ENCODE assay signal across 14 mouse cellular contexts in the genomic region with DNA sequence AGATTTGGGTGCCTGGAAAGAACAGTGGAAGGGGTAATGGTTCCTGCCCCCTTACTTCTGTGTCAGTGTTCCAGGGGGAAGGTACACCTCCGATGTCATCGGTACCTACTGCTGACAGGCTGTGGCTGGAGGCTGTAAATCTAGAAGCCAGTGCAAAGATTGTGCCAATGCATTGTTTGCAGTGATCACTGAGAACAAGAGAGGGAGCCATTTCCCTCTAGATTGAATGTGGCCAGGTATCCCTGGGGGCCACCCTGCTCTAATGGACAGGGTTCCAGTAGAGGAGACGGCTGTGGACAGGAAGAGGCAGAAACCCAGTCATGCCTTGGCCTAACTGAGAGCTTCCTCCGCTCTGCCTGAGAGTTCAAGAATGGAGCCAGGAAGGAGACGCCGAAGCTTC. TPM values are rescaled to one million over a fixed set of nuclear protein-coding genes. Genes with fewer than 3 reads are reported as not detected.
DNase-seq lines count a peak whose midpoint lies in the region; ATAC-seq and TF ChIP-seq lines count a peak whose summit lies in the region.
"Had no signal": no experiment of that assay in that cellular context is flagged by ENCODE, and none has a peak within 500 bp of the region (broad histone marks: within the 10 kb centered on the region; RNA-seq: fewer than 3 reads in every experiment).

No protein-coding gene starts in this region.

- intact Hi-C loops in heart, postnatal 10 days (cut with DNase I): no loop called here
- intact Hi-C loops in left cerebral cortex, postnatal 10 days (cut with DNase I): no loop called here

- no peaks in the 10 kb centered on the region for H3K36me3 ChIP-seq in heart, embryonic 10.5 days
- H3K36me3 ChIP-seq in lung, postnatal 0 days (ENCODE audit: insufficient read depth, low read length): no peaks in the 10 kb centered on the region
- H3K36me3 ChIP-seq: embryonic facial prominence, embryonic 15.5 days; liver, embryonic 13.5 days; stomach, embryonic 15.5 days had no signal

- no peak overlapping the region for H3K4me3 ChIP-seq in cerebellum, adult 2 months (replicated peaks; ENCODE audit: insufficient read depth, low read depth, low read length)
- H3K4me3 ChIP-seq in heart, embryonic 10.5 days: no peak overlapping the region
- H3K4me3 ChIP-seq in lung, postnatal 0 days (ENCODE audit: low read depth, low read length): no peak overlapping the region
- H3K4me3 ChIP-seq: embryonic facial prominence, embryonic 15.5 days; liver, embryonic 13.5 days; stomach, embryonic 15.5 days had no signal

- no peak for TF ChIP-seq POLR2A in cerebellum, adult 2 months (IDR thresholded peaks at IDR 0.05; ENCODE audit: borderline replicate concordance, insufficient read depth, low read length)

- ATAC-seq in lung, postnatal 0 days: no peak

- WGBS in cerebellum, adult 2 months: 52% methylated on average over 6 of the region's 6 CpGs
- 61% methylated on average over 6 of the region's 6 CpGs for WGBS in heart, embryonic 10.5 days
- WGBS in lung, postnatal 0 days: 60% methylated on average over 6 of the region's 6 CpGs

- no peaks in the 10 kb centered on the region for H3K27me3 ChIP-seq in cerebellum, adult 2 months (ENCODE audit: control insufficient read depth, insufficient read depth, low read length)
- H3K27me3 ChIP-seq in heart, embryonic 10.5 days (ENCODE audit: insufficient read depth, poor library complexity, severe bottlenecking): peaks cover 9% of the 10 kb centered on the region; the same call in 1 of the 2 replicates
- H3K27me3 ChIP-seq in lung, postnatal 0 days (replicated peaks; ENCODE audit: insufficient read depth, low read length): no peaks in the 10 kb centered on the region
- H3K27me3 ChIP-seq: embryonic facial prominence, embryonic 15.5 days; liver, embryonic 13.5 days; stomach, embryonic 15.5 days had no signal

- H3K9me3 ChIP-seq in heart, embryonic 10.5 days: no peaks in the 10 kb centered on the region
- no peaks in the 10 kb centered on the region for H3K9me3 ChIP-seq in lung, postnatal 0 days (ENCODE audit: low read length)
- H3K9me3 ChIP-seq: embryonic facial prominence, embryonic 15.5 days; liver, embryonic 13.5 days; stomach, embryonic 15.5 days had no signal

- no peak overlapping the region for H3K9ac ChIP-seq in lung, postnatal 0 days (replicated peaks; ENCODE audit: low read depth)
- H3K9ac ChIP-seq: embryonic facial prominence, embryonic 15.5 days; liver, embryonic 13.5 days; stomach, embryonic 15.5 days had no signal

- H3K4me1 ChIP-seq in cerebellum, adult 2 months (ENCODE audit: control insufficient read depth, insufficient read depth, low read length): no peaks in the 10 kb centered on the region
- H3K4me1 ChIP-seq in heart, embryonic 10.5 days: 0 out of 2 replicates have a peak, but pooled peaks cover 4% of the 10 kb centered on the region
- no peaks in the 10 kb centered on the region for H3K4me1 ChIP-seq in lung, postnatal 0 days (ENCODE audit: insufficient read depth, low read depth, low read length)
- H3K4me1 ChIP-seq: embryonic facial prominence, embryonic 15.5 days; stomach, embryonic 15.5 days had no signal

- no peak overlapping the region for H3K4me2 ChIP-seq in lung, postnatal 0 days (replicated peaks; ENCODE audit: low read depth, low read length)
- H3K4me2 ChIP-seq: embryonic facial prominence, embryonic 15.5 days; liver, embryonic 13.5 days; stomach, embryonic 15.5 days had no signal

- no peak for TF ChIP-seq EP300 in lung, postnatal 0 days (IDR thresholded peaks at IDR 0.05)

- TF ChIP-seq CTCF in cerebellum, adult 2 months (IDR thresholded peaks at IDR 0.05; ENCODE audit: borderline replicate concordance, insufficient read depth, low read depth, low read length): no peak
- peak; percentile 41 for TF ChIP-seq CTCF in lung, postnatal 0 days (IDR thresholded peaks at IDR 0.05)

- H3K27ac ChIP-seq in cerebellum, adult 2 months (ENCODE audit: insufficient read depth, low read length): no peak overlapping the region
- H3K27ac ChIP-seq in heart, embryonic 10.5 days: no peak overlapping the region
- no peak overlapping the region for H3K27ac ChIP-seq in lung, postnatal 0 days (ENCODE audit: low read length)
- H3K27ac ChIP-seq: embryonic facial prominence, embryonic 15.5 days; liver, embryonic 13.5 days; stomach, embryonic 15.5 days had no signal

- DNase-seq in cerebellum, postnatal 10 days: peak; percentile 32 to 35
- no peak for DNase-seq in cerebellum, adult 2 months
- peak; percentile 24 to 29 for DNase-seq in heart, postnatal 10 days
- DNase-seq in heart, embryonic 10.5 days (ENCODE audit: low spot score): no peak
- DNase-seq in lung, postnatal 0 days (ENCODE audit: low spot score): no peak
- DNase-seq in lung, postnatal 10 days: no peak
- DNase-seq in retina, embryonic 14.5 days (ENCODE audit: low spot score): peak; percentile 43
- no peak for DNase-seq in left cerebral cortex, postnatal 10 days (ENCODE audit: extremely low spot score in 1 of 2, low spot score in 2 of 2)
- DNase-seq: liver, embryonic 13.5 days had no signal

RNA-seq across cellular contexts. Expression of a gene that starts 18.5 kb away (rescaled TPM):
- polyA plus RNA-seq in cerebellum, adult 2 months (2012; rRNA removed): 0.13 and 0.25 TPM in 2 replicates
- total RNA-seq in heart, postnatal 10 days (2021): 1 to 10 TPM in 1 of 2 experiments, under 1 TPM in 1; 0.69 to 3.2 TPM
- 0.19 TPM in 1 of 2 replicates, not detected in the other for polyA plus RNA-seq in heart, embryonic 10.5 days (2016; fragmentation: Nextera tagmentation; extraction: Ambion mirVana)
- 0.99 and 1.1 TPM in 2 replicates for polyA plus RNA-seq in lung, postnatal 0 days (2015; fragmentation: Nextera tagmentation; extraction: Ambion mirVana)
- not detected for total RNA-seq in left cerebral cortex, postnatal 10 days (2021)
- total RNA-seq: hematopoietic stem cell, adult 5-6 weeks; left cerebral cortex, postnatal 14 days had no signal
- polyA plus RNA-seq: embryonic facial prominence, embryonic 15.5 days; kidney, embryonic 16.5 days; liver, embryonic 13.5 days had no signal

RNA-seq across cellular contexts. Expression of a gene that starts 54.4 kb away (rescaled TPM):
- 272 and 279 TPM in 2 replicates for polyA plus RNA-seq in cerebellum, adult 2 months (2012; rRNA removed)
- 100 to 1,000 TPM; 191 to 207 TPM for total RNA-seq in heart, postnatal 10 days (2021)
- 111 and 149 TPM in 2 replicates for polyA plus RNA-seq in heart, embryonic 10.5 days (2016; fragmentation: Nextera tagmentation; extraction: Ambion mirVana)
- polyA plus RNA-seq in lung, postnatal 0 days (2015; fragmentation: Nextera tagmentation; extraction: Ambion mirVana): 67.5 and 70.1 TPM in 2 replicates
- total RNA-seq in left cerebral cortex, postnatal 10 days (2021): 100 to 1,000 TPM; 186 to 187 TPM

Comparison
In these comparisons a context has a peak if more than half of its experiments do, and no peak if none do; other contexts are left out.
1. DNase-seq: peak in cerebellum, postnatal 10 days (2 of 2), heart, postnatal 10 days (2 of 2) and retina, embryonic 14.5 days (single experiment); none in cerebellum, adult 2 months (0 of 2), heart, embryonic 10.5 days (single experiment), lung, postnatal 0 days (single experiment), lung, postnatal 10 days (single experiment) and left cerebral cortex, postnatal 10 days (0 of 2).